Mouse (Mus musculus): ENCODE data around the gene Mtm1. TPM values are rescaled to one million over a fixed set of nuclear protein-coding genes. Genes with fewer than 3 reads are reported as not detected.
"Not testable (repeated sequence)": the region's sequence is repeated elsewhere in the genome, so short reads cannot be mapped to it uniquely, and the experiment has no call there.

Mtm1 gene
- total RNA-seq, 2 experiments from 2014 or later = 4.3 to 10.8 TPM

DNA sequence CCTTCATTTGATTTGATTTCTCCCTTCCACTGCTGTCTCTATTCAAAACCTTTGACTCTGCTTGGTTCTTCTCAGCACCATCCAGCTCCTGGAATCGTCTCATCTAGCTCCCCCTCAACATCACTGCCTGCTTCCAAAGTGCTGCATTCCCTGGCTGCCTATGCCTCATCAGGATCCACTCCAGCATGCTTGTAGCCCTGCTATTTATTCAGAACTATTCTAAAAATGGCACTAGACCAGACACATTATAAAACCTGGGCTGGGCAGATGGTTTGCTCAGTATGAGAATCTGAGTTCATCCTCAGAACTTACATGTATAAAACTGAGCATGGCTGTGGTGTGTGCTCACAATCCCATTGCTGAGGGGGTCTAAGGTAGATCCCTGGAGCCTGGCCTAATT, 58.4 kb downstream of the Mtm1 start:
- ATAC-seq (replicated peaks; ENCODE audit: low FRiP score, low TSS enrichment, poor library complexity, severe bottlenecking) = no peak

DNA sequence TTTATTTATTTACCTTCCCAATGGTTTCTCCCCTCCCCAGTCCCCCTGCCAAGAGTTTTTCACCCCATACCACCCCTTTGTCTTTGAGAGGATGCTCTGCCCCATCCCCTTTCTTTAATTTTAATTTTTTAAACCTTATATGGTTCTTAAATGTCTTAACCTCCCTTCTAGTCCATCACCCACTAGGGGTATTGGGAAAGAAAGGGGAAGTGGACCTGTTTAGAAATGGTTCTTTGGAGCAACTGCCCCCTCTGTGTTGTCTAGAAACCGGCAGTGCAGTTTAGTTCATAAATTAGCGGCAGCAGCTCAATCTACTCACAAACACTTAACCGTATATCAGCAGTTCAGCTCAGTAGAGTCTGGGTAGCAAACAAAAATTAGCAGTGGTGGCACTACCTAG, 63.6 kb downstream of the Mtm1 start:
- ATAC-seq (replicated peaks; ENCODE audit: low FRiP score, low TSS enrichment, poor library complexity, severe bottlenecking) = no peak

DNA sequence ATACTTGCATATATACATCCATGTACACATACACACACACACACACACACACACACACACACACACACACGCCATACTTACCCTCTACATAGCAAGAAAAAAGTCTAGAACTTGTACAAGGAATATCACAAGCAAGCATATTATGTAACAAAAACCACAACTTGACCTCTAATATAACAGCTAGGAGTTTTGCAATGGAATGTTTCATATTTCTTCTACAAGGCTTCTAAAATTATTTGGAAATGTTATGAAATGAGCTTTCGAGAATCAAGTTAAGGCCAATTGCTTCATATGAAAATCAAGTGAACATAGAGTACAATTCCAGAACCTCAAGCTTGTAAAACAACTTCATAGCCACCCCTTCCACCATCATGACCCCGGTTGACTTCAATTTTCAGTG, 74.9 kb downstream of the Mtm1 start:
- ATAC-seq (replicated peaks; ENCODE audit: low FRiP score, low TSS enrichment, poor library complexity, severe bottlenecking) = no peak

DNA sequence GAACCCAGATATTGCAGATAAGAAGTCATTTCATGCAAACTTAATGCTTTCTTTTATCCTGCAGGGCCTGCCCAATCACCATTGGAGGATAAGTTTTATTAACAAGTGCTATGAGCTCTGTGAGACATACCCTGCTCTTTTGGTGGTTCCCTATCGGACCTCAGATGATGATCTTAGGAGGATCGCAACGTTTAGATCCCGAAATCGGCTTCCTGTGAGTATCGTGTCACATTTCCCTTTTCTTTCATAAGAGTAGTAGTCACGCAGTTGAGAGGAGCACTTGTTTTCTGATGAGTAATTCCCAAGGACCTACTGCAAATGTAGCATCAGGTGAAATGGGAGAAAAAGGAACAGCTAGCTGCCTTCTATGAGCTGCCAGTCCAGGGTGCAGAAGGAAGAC, 76.5 kb downstream of the Mtm1 start:
- no peak for ATAC-seq (replicated peaks; ENCODE audit: low FRiP score, low TSS enrichment, poor library complexity, severe bottlenecking)

DNA sequence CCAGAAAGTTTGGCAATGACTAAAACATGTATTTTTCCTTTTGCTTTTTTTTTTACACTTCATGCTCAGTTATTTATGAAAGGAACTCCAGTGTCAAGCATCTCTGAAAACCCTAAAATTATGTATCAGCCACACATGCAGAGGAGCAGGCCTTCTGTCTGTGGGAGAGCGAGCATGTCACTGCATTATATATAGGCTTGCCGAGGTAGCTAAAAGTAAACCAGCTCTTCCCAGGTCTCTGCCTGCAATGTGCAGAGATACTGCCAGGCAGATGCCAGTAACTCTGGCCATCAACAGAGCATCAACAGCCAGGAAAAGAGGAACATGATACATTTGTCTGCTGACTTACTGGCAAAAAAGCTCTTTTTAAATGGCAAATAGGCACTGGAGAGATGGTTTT, 83.6 kb downstream of the Mtm1 start:
- ATAC-seq (replicated peaks; ENCODE audit: low FRiP score, low TSS enrichment, poor library complexity, severe bottlenecking) = no peak

DNA sequence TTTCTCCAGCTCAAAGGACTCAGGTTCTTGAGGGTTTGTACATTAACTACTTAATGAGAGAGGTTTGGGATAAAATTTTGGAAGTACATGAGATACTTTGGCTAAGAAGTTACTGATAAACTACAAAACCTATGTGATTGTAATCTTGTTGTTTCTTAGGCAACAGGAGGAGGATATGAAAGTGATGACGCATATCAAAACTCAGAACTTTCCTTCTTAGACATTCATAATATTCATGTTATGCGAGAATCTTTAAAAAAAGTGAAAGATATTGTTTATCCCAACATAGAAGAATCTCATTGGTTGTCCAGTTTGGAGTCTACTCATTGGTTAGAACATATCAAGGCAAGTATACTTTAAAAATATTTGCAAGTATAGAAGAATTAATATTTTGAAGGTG, 85.4 kb downstream of the Mtm1 start:
- ATAC-seq (replicated peaks; ENCODE audit: low FRiP score, low TSS enrichment, poor library complexity, severe bottlenecking) = no peak

GRCm38 (mm10) chrX:71302148-71302547, 91.6 kb downstream of the Mtm1 start:
- no peak for ATAC-seq (replicated peaks; ENCODE audit: low FRiP score, low TSS enrichment, poor library complexity, severe bottlenecking)

GRCm38 (mm10) chrX:71311229-71311628, 100.7 kb downstream of the Mtm1 start:
- peak; percentile 83 for ATAC-seq (replicated peaks; ENCODE audit: low FRiP score, low TSS enrichment, poor library complexity, severe bottlenecking)

GRCm38 (mm10) chrX:71314380-71314779, 103.8 kb downstream of the Mtm1 start:
- ATAC-seq (replicated peaks; ENCODE audit: low FRiP score, low TSS enrichment, poor library complexity, severe bottlenecking) = no peak

DNA sequence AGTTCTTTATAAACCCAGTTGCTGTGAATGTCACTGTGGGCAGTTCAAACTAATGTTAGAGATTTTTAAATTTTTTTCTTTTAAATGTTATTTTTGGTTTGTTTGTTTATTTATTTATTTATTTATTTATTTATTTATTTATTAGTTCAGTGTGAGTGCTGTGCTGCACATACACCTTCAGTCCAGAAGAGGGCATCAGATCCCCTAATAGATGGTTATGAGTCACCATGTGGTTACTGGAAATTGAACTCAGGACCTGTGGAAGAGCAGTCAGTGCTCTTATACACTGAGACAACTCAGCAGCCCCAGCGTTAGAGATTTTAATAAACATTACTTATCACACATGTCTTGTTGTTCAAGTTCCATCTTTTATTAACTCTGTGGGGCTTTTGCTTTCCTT, 141.5 kb downstream of the Mtm1 start:
- no peak for ATAC-seq (replicated peaks; ENCODE audit: low FRiP score, low TSS enrichment, poor library complexity, severe bottlenecking)

DNA sequence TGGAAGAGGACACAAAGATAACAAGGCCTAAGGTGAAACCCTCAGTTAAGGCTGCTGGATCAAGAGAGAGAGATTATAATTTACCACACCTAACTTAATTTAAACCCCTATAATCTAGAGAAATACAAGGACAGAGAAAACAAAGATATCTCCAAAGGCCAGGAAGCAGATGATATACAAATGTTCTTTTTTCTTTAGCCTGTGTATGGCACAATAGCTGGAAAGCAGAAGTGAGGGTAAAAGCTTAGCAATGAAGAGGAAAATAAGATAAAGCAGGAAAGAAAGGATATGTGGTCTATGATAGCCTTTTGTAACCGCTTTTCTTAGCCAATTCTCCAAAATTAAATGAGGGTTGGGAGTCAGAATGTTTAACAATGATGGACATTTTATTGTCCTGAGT, 144.8 kb downstream of the Mtm1 start:
- ATAC-seq (replicated peaks; ENCODE audit: low FRiP score, low TSS enrichment, poor library complexity, severe bottlenecking) = peak; percentile 41; the same call in 1 of the 2 replicates

- not testable (repeated sequence) for ATAC-seq (replicated peaks; ENCODE audit: low FRiP score, low TSS enrichment, poor library complexity, severe bottlenecking)
Measured at GRCm38 (mm10) chrX:71361793-71362192, 151.2 kb downstream of the Mtm1 start.

- no peak for ATAC-seq (replicated peaks; ENCODE audit: low FRiP score, low TSS enrichment, poor library complexity, severe bottlenecking)
Measured at GRCm38 (mm10) chrX:71364062-71364461, 153.5 kb downstream of the Mtm1 start.

DNA sequence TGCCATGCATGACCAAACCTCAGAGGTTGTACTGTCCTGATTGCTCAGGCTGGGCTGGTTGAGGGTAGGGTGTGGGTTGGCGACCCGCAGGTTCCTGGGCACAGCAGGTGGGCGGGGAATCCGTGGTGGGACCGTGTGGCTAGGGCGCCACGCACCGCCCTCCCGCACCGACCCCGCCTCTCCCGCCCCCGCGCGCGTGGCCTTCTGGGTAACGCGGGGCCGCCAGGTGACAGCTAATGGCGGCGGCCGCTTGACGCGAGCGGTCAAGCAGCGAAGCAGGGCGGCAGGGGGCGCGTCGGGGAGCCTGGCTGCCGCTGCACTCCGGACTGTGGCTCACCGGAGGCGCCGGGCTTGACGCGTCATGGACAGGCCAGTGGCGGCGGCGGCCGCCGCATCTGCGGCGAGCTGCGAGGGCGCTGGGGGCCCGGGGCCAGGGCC, 154.0 kb downstream of the Mtm1 start, which contains the start of gene Mtmr1:
Gene Mtmr1, plus strand, starts transcription at position 207 of the 438 bp plus-strand sequence.
- peak; percentile 86 for ATAC-seq (replicated peaks; ENCODE audit: low FRiP score, low TSS enrichment, poor library complexity, severe bottlenecking)

DNA sequence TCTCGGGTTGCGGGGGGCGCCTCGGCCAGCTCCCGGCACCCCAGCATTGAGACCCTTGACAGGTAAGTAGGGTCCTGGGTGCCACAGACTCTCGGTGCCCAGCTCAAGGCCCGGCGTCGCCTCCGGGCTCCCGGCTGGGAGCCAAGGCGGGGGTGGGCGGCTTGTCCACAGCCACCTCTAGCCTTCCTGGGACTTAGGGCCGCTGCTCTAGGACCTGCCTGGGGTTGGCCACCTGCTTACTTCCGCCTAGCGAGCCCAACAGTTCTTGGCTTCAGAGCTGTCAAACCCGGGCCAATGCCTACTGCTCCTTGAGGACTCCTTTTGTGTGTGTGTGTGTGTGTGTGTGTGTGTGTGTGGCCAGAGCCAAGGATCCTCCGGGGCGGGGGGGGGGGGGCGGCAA, 154.4 kb downstream of the Mtm1 start:
- ATAC-seq (replicated peaks; ENCODE audit: low FRiP score, low TSS enrichment, poor library complexity, severe bottlenecking) = 0 out of 2 replicates have a peak, but pooled peaks have one; percentile 46

Other genes with a start within 250 kb of the Mtm1 start
- not detected in 2 replicates for gene Mamld1, start 160.5 kb upstream of the Mtm1 start, total RNA-seq (2014; fragmentation: Nextera tagmentation)
- not detected in 2 replicates for gene Mamld1, start 160.5 kb upstream of the Mtm1 start, total RNA-seq (2017)
- 18.2 and 20.3 TPM in 2 replicates for gene Mtmr1, start 154.0 kb downstream of the Mtm1 start, total RNA-seq (2014; fragmentation: Nextera tagmentation)
- 23.1 and 24.2 TPM in 2 replicates for gene Mtmr1, start 154.0 kb downstream of the Mtm1 start, total RNA-seq (2017)

Data from megakaryocyte-erythroid progenitor cell, adult 5-6 weeks (primary cell).